Mouse (Mus musculus): ENCODE results near the gene Fabp1. TPM values are rescaled to one million over a fixed set of nuclear protein-coding genes. Genes with fewer than 3 reads are reported as not detected.

Fabp1 gene
- polyA plus RNA-seq (2014; fragmentation: Nextera tagmentation; extraction: Ambion mirVana), result not detected in 2 replicates

GRCm38 (mm10) chr6:71199612-71200011, at the start of gene Fabp1:
Gene Fabp1 (plus strand): TSS chr6:71199827.
- no peak within 1 kb of the TSS for H3K4me2 ChIP-seq (ENCODE audit: low read length)
- no peaks in the 10 kb centered on the region for H3K27me3 ChIP-seq (ENCODE audit: control insufficient read depth, insufficient read depth, low read length)
- no peaks in the 10 kb centered on the region for H3K36me3 ChIP-seq (ENCODE audit: control insufficient read depth, insufficient read depth, low read length)
- no peaks in the 10 kb centered on the region for H3K4me1 ChIP-seq (ENCODE audit: control insufficient read depth, insufficient read depth, low read length)
- no peak within 1 kb of the TSS for H3K27ac ChIP-seq (replicated peaks; ENCODE audit: low read depth, low read length)
- H3K4me3 ChIP-seq (replicated peaks; ENCODE audit: low read depth, low read length), result no peak within 1 kb of the TSS
- ATAC-seq (ENCODE audit: low FRiP score, low TSS enrichment), result no peak
- no peak for DNase-seq
- H3K9ac ChIP-seq (replicated peaks; ENCODE audit: low read length), result no peak within 1 kb of the TSS
- H3K9me3 ChIP-seq (ENCODE audit: control insufficient read depth, low read length), result no peaks in the 10 kb centered on the region
- 89% methylated on average over 4 of the region's 4 CpGs for WGBS

GRCm38 (mm10) chr6:71151098-71151497, 48.5 kb upstream of the Fabp1 start:
- H3K36me3 ChIP-seq (ENCODE audit: control insufficient read depth, insufficient read depth, low read length), result no peaks in the 10 kb centered on the region
- H3K4me1 ChIP-seq (ENCODE audit: control insufficient read depth, insufficient read depth, low read length), result no peaks in the 10 kb centered on the region
- H3K27me3 ChIP-seq (ENCODE audit: control insufficient read depth, insufficient read depth, low read length), result no peaks in the 10 kb centered on the region
- no peak for ATAC-seq (ENCODE audit: low FRiP score, low TSS enrichment)
- WGBS, result 22% methylated on average over 10 of the region's 10 CpGs
- no peak overlapping the region for H3K9ac ChIP-seq (replicated peaks; ENCODE audit: low read length)
- no peak overlapping the region for H3K4me2 ChIP-seq (ENCODE audit: low read length)
- H3K9me3 ChIP-seq (ENCODE audit: control insufficient read depth, low read length), result no peaks in the 10 kb centered on the region
- no peak for DNase-seq
- no peak overlapping the region for H3K27ac ChIP-seq (replicated peaks; ENCODE audit: low read depth, low read length)
- H3K4me3 ChIP-seq (replicated peaks; ENCODE audit: low read depth, low read length), result no peak overlapping the region

GRCm38 (mm10) chr6:71153486-71153885, 46.1 kb upstream of the Fabp1 start:
- no peak for ATAC-seq (ENCODE audit: low FRiP score, low TSS enrichment)
- Histone ChIP-seq H3K4me2 (ENCODE audit: low read length) (no peak overlapping the region), H3K4me3 (replicated peaks; ENCODE audit: low read depth, low read length) (no peak overlapping the region), H3K9me3 (ENCODE audit: control insufficient read depth, low read length) (no peaks in the 10 kb centered on the region), H3K27me3 (ENCODE audit: control insufficient read depth, insufficient read depth, low read length) (no peaks in the 10 kb centered on the region), H3K9ac (replicated peaks; ENCODE audit: low read length) (no peak overlapping the region), H3K27ac (replicated peaks; ENCODE audit: low read depth, low read length) (no peak overlapping the region), H3K4me1 (ENCODE audit: control insufficient read depth, insufficient read depth, low read length) (no peaks in the 10 kb centered on the region), H3K36me3 (ENCODE audit: control insufficient read depth, insufficient read depth, low read length) (no peaks in the 10 kb centered on the region)
- no peak for DNase-seq
- WGBS, result 86% methylated on average over 4 of the region's 4 CpGs

- Histone ChIP-seq H3K4me3 (replicated peaks; ENCODE audit: low read depth, low read length) (no peak overlapping the region), H3K4me1 (ENCODE audit: control insufficient read depth, insufficient read depth, low read length) (no peaks in the 10 kb centered on the region), H3K4me2 (ENCODE audit: low read length) (no peak overlapping the region), H3K27me3 (ENCODE audit: control insufficient read depth, insufficient read depth, low read length) (no peaks in the 10 kb centered on the region), H3K9me3 (ENCODE audit: control insufficient read depth, low read length) (no peaks in the 10 kb centered on the region), H3K27ac (replicated peaks; ENCODE audit: low read depth, low read length) (no peak overlapping the region), H3K9ac (replicated peaks; ENCODE audit: low read length) (no peak overlapping the region), H3K36me3 (ENCODE audit: control insufficient read depth, insufficient read depth, low read length) (no peaks in the 10 kb centered on the region)
- DNase-seq (no peak), ATAC-seq (ENCODE audit: low FRiP score, low TSS enrichment) (no peak)
- 82% methylated on average over 6 of the region's 6 CpGs for whole genome bisulfite sequencing
Measured at GRCm38 (mm10) chr6:71154861-71155260, 44.8 kb upstream of the Fabp1 start.

GRCm38 (mm10) chr6:71156674-71157326, 42.8 kb upstream of the Fabp1 start:
- Histone ChIP-seq H3K36me3 (ENCODE audit: control insufficient read depth, insufficient read depth, low read length) (no peaks in the 10 kb centered on the region), H3K4me3 (replicated peaks; ENCODE audit: low read depth, low read length) (no peak overlapping the region), H3K9ac (replicated peaks; ENCODE audit: low read length) (no peak overlapping the region), H3K4me1 (ENCODE audit: control insufficient read depth, insufficient read depth, low read length) (no peaks in the 10 kb centered on the region), H3K27me3 (ENCODE audit: control insufficient read depth, insufficient read depth, low read length) (no peaks in the 10 kb centered on the region), H3K27ac (replicated peaks; ENCODE audit: low read depth, low read length) (no peak overlapping the region), H3K9me3 (ENCODE audit: control insufficient read depth, low read length) (no peaks in the 10 kb centered on the region), H3K4me2 (ENCODE audit: low read length) (no peak overlapping the region)
- WGBS, result 74% methylated on average over 5 of the region's 5 CpGs
- peak; percentile 27 for DNase-seq
- no peak for ATAC-seq (ENCODE audit: low FRiP score, low TSS enrichment)

GRCm38 (mm10) chr6:71161290-71161689, 38.3 kb upstream of the Fabp1 start:
- Histone ChIP-seq H3K4me2 (ENCODE audit: low read length) (no peak overlapping the region), H3K27me3 (ENCODE audit: control insufficient read depth, insufficient read depth, low read length) (no peaks in the 10 kb centered on the region), H3K9ac (replicated peaks; ENCODE audit: low read length) (no peak overlapping the region), H3K4me1 (ENCODE audit: control insufficient read depth, insufficient read depth, low read length) (no peaks in the 10 kb centered on the region), H3K27ac (replicated peaks; ENCODE audit: low read depth, low read length) (no peak overlapping the region), H3K9me3 (ENCODE audit: control insufficient read depth, low read length) (no peaks in the 10 kb centered on the region), H3K36me3 (ENCODE audit: control insufficient read depth, insufficient read depth, low read length) (no peaks in the 10 kb centered on the region), H3K4me3 (replicated peaks; ENCODE audit: low read depth, low read length) (no peak overlapping the region)
- DNase-seq (no peak), ATAC-seq (ENCODE audit: low FRiP score, low TSS enrichment) (no peak)
- WGBS, result 85% methylated on average over 7 of the region's 7 CpGs

- H3K9me3 ChIP-seq (ENCODE audit: control insufficient read depth, low read length), result no peaks in the 10 kb centered on the region
- H3K4me2 ChIP-seq (ENCODE audit: low read length), result no peak overlapping the region
- no peak overlapping the region for H3K9ac ChIP-seq (replicated peaks; ENCODE audit: low read length)
- H3K4me3 ChIP-seq (replicated peaks; ENCODE audit: low read depth, low read length), result no peak overlapping the region
- DNase-seq, result no peak
- WGBS, result 67% methylated on average over 4 of the region's 4 CpGs
- H3K4me1 ChIP-seq (ENCODE audit: control insufficient read depth, insufficient read depth, low read length), result no peaks in the 10 kb centered on the region
- H3K27ac ChIP-seq (replicated peaks; ENCODE audit: low read depth, low read length), result no peak overlapping the region
- no peak for ATAC-seq (ENCODE audit: low FRiP score, low TSS enrichment)
- no peaks in the 10 kb centered on the region for H3K36me3 ChIP-seq (ENCODE audit: control insufficient read depth, insufficient read depth, low read length)
- no peaks in the 10 kb centered on the region for H3K27me3 ChIP-seq (ENCODE audit: control insufficient read depth, insufficient read depth, low read length)
Measured at GRCm38 (mm10) chr6:71162269-71162668, 37.4 kb upstream of the Fabp1 start.

GRCm38 (mm10) chr6:71164394-71164793, 35.2 kb upstream of the Fabp1 start:
- no peaks in the 10 kb centered on the region for H3K27me3 ChIP-seq (ENCODE audit: control insufficient read depth, insufficient read depth, low read length)
- H3K4me3 ChIP-seq (replicated peaks; ENCODE audit: low read depth, low read length), result no peak overlapping the region
- WGBS, result 27% methylated on average over 6 of the region's 6 CpGs
- H3K4me1 ChIP-seq (ENCODE audit: control insufficient read depth, insufficient read depth, low read length), result no peaks in the 10 kb centered on the region
- no peak overlapping the region for H3K27ac ChIP-seq (replicated peaks; ENCODE audit: low read depth, low read length)
- no peak for DNase-seq
- H3K9ac ChIP-seq (replicated peaks; ENCODE audit: low read length), result no peak overlapping the region
- no peak overlapping the region for H3K4me2 ChIP-seq (ENCODE audit: low read length)
- no peaks in the 10 kb centered on the region for H3K9me3 ChIP-seq (ENCODE audit: control insufficient read depth, low read length)
- H3K36me3 ChIP-seq (ENCODE audit: control insufficient read depth, insufficient read depth, low read length), result no peaks in the 10 kb centered on the region
- ATAC-seq (ENCODE audit: low FRiP score, low TSS enrichment), result no peak

- Histone ChIP-seq H3K27ac (replicated peaks; ENCODE audit: low read depth, low read length) (no peak overlapping the region), H3K27me3 (ENCODE audit: control insufficient read depth, insufficient read depth, low read length) (no peaks in the 10 kb centered on the region), H3K4me3 (replicated peaks; ENCODE audit: low read depth, low read length) (no peak overlapping the region), H3K4me1 (ENCODE audit: control insufficient read depth, insufficient read depth, low read length) (no peaks in the 10 kb centered on the region), H3K36me3 (ENCODE audit: control insufficient read depth, insufficient read depth, low read length) (no peaks in the 10 kb centered on the region), H3K9me3 (ENCODE audit: control insufficient read depth, low read length) (no peaks in the 10 kb centered on the region), H3K9ac (replicated peaks; ENCODE audit: low read length) (no peak overlapping the region), H3K4me2 (ENCODE audit: low read length) (no peak overlapping the region)
- peak; percentile 79 for DNase-seq
- WGBS, result 54% methylated on average over 6 of the region's 6 CpGs
- ATAC-seq (ENCODE audit: low FRiP score, low TSS enrichment), result no peak; the same call in 1 of the 2 replicates
Measured at GRCm38 (mm10) chr6:71166551-71167169, 33.0 kb upstream of the Fabp1 start.
